Mouse (Mus musculus) bone marrow, adult 2 months (tissue): ENCODE measurements around the gene Khnyn. TPM values are rescaled to one million over a fixed set of nuclear protein-coding genes. Genes with fewer than 3 reads are reported as not detected.

Experiments
- H3K27ac ChIP-seq: fragments of 200-500 bp; 2 replicates; pipeline ENCODE4 v1.5.1; 2012; ENCODE audit warnings: low read depth, mild to moderate bottlenecking, control low read depth, inconsistent platforms, low read length; ENCODE audit not compliant: control insufficient read depth, poor library complexity, insufficient read depth
- H3K4me1 ChIP-seq: fragments of 200-500 bp; 2 replicates; pipeline ENCODE4 v1.6.1; 2011; ENCODE audit warnings: low read length; ENCODE audit not compliant: control insufficient read depth, insufficient read depth
- H3K4me3 ChIP-seq: fragments of 200-500 bp; replicated peaks from 2 replicates; pipeline ENCODE3; 2011; ENCODE audit warnings: mild to moderate bottlenecking, low read depth, low read length, control low read depth; ENCODE audit not compliant: control insufficient read depth
- CTCF ChIP-seq: fragments of 200-500 bp; IDR thresholded peaks from 2 replicates; pipeline ENCODE4 v1.5.1; 2011; ENCODE audit warnings: low read length, control low read depth; ENCODE audit not compliant: control insufficient read depth, insufficient read depth
- POLR2A ChIP-seq: fragments of 200-500 bp; IDR thresholded peaks from 2 replicates; pipeline ENCODE4 v1.6.1; 2011; ENCODE audit warnings: low read depth, mild to moderate bottlenecking, control low read depth, low read length, borderline replicate concordance; ENCODE audit not compliant: control insufficient read depth
- WGBS: fragments of 180-500 bp; shearing (Covaris S2); methylation state at CpG from one replicate; pipeline ENCODE4 v1.1.7; 2018; 5-methylcytosine and 5-hydroxymethylcytosine counted together
- polyA plus RNA-seq: library from polyadenylated mRNA; stranded (reverse); fragments of >200 nt; gene quantifications from 2 replicates; pipeline ENCODE4 v1.2.4, GENCODE M21; 2011; ENCODE audit warnings: low replicate concordance; ENCODE audit not compliant: missing spikeins, insufficient read depth, insufficient read length

Khnyn gene
- polyA plus RNA-seq, 1 experiment: 28.3 TPM

DNA sequence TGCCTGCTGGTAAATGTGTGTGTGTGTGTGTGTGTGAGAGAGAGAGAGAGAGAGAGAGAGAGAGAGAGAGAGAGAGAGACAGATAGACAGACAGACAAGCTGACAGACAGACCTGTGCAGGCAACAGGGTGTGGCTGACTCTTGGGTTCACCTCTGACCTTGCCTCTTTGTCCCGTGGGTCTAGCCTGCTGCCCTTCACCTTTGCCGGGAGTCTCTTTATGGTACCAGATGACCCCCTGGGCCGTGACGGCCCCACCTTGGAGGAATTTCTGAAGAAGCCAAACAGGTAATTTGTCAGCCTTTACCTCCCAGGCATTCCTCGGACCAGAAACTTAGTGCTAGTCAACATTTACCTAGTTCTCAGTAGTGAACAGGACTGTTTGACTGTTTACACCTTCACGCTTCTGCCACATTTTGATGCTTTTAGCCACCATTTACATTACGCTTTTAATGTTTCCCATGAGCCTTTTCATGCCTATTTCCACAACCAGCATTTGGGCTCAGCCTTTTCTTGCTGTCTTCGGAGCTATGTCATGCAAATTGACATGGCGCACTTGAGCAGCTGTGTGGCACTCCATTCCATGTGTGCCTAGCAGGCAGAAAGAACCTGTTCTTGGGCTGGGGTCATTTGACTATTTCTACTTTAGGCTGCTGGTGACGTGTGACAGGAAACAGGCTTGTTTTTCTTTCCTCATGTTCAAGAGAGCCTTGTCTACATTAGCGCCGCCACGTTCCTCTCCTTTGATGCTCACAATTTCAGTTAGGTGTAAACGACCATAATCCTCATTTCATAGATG is 16.3 kb upstream of the Khnyn start:
- no peak overlapping the region for H3K4me3 ChIP-seq
- TF ChIP-seq POLR2A: no peak
- no peak for TF ChIP-seq CTCF
- 90% methylated on average over 14 of the region's 14 CpGs for WGBS

DNA sequence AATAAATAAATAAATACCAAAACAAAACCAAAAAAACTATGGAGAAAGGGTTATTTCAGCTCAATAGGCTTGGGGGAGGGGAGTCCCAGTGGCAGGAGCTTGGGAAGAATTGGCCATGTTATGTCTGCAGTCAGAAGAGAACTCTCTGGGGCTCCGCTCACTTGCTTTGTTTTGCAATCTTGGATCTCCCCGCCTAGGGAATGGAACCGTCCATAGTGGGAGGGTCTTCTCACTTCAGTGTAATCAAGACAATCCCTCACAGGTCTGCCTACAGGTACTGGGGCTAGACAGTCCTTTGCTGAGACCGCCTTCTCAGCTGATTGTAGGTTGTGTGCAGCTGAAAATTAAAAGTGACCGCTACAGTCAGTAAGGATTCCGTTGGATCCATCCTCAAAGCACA is 15.2 kb upstream of the Khnyn start:
- H3K27ac ChIP-seq: no peak overlapping the region
- TF ChIP-seq POLR2A (no peak), CTCF (no peak)
- no peaks in the 10 kb centered on the region for H3K4me1 ChIP-seq
- WGBS: 83% methylated on average over 6 of the region's 6 CpGs
- H3K4me3 ChIP-seq: no peak overlapping the region

More for the DNA sequence above, 16.3 kb upstream of the Khnyn start:
- Histone ChIP-seq H3K27ac (no peak overlapping the region), H3K4me1 (no peaks in the 10 kb centered on the region)

DNA sequence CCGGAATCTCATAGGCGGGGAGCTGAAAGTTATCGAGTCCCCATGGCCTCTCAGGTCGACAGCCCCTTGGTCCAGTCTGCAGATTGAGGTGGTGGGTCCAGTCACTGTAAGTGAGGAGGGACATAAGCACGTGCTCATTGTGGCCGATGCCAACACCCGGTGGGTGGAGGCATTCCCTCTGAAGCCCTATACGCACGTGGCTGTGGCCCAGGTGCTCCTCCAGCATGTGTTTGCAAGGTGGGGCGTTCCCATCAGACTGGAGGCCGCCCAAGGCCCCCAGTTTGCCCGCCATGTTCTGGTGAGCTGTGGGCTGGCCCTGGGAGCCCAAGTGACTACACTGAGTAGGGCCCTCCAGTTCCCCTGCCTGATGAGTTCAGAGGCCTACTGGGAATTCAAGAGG is 12.7 kb upstream of the Khnyn start:
- no peak overlapping the region for H3K4me3 ChIP-seq
- no peak overlapping the region for H3K27ac ChIP-seq
- WGBS: 83% methylated on average over 12 of the region's 12 CpGs
- no peaks in the 10 kb centered on the region for H3K4me1 ChIP-seq
- no peak for TF ChIP-seq POLR2A
- TF ChIP-seq CTCF: no peak

DNA sequence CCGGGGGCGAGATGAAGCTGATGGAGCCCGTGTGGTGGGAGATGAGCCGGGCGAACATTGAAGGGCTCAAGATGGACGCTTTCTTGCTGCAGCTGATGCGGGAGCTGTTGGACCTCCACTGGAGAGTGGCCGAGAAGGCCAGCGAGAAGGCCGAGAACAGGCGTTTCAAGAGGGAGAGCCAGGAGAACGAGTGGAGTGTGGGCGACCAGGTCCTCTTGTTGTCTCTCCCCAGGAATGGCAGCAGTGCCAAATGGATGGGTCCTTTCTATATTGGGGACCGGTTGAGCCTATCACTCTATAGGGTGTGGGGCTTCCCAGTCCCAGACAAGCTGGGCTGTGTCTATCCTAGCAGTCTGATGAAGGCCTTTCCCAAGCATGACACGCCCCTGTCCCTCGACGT is 12.2 kb upstream of the Khnyn start:
- Histone ChIP-seq H3K4me3 (no peak overlapping the region), H3K27ac (no peak overlapping the region), H3K4me1 (no peaks in the 10 kb centered on the region)
- 90% methylated on average over 17 of the region's 17 CpGs for WGBS
- TF ChIP-seq CTCF: no peak
- TF ChIP-seq POLR2A: no peak

DNA sequence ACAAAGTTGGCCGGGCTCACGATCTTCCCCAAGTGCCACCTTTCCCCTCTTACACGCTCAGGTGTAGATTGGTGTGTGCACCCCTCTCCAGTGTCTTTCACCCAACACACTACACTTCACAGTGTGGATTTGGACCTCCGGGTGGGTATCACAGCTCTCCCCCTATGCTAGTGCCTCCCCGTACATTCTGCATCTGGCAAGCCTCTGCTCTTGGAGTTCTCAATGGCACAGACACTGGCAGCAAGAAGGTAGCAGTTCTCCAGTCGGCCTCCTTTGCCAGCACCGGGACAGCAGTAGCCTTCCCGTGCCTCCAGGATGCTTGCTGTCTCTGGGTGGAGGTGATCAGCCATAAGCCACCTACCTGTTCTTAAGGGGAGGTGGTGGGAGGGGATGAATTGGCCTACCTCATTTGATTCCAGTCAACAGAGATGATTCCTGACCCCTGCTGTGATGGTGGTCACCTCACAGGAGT is 11.5 kb upstream of the Khnyn start:
- H3K27ac ChIP-seq: no peak overlapping the region
- 83% methylated on average over 8 of the region's 8 CpGs for WGBS
- H3K4me1 ChIP-seq: peaks cover 1% of the 10 kb centered on the region; the same call in 1 of the 2 replicates
- H3K4me3 ChIP-seq: no peak overlapping the region
- no peak for TF ChIP-seq CTCF
- no peak for TF ChIP-seq POLR2A

DNA sequence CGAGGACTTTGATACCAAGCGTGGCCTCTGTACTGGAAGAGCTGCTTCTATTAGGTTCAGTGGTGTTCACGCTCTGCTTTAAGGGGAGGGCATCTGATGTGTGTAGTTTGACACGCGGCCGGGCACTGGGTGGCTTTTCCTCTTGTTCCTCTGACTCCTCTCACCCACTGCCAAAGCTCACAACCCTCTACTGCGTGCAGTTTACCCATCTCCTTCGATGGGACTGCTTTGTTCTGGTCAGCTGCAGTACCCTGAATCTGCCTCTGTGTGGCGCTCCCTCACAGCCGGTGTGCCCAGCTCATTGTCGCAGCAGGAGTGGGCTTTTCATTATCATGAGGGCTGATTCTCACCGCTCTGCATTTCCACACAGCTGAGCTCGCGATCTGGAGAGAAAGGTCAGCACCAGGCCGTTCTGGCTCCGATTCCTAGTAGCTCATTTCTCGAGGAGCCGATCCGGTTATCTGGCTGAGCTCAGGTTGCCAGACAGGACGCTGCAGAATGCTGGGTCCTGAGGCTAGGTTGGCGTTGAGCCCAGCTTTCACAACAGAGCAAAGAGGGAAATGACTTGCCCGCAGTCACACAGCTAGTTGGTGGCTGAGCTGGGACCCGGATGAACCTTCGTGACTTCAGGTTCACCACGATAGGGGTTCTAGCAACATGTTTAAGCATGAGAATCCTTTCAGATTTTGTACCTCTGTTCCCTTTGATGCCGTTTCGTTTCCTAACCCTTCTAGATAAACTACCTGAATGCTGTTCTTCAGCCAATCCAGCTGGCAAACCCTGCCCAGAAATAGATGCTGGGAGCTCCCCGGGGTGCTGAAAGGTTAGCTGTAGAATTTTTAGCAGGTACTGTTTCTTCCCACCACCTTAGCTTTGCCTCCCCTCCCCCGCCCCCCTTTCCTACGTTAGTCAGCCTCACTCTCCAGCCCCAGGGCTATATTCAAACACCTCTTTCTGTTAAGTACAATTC is 10.7 kb upstream of the Khnyn start:
- WGBS: 15% methylated on average over 30 of the region's 30 CpGs
- H3K27ac ChIP-seq: no peak overlapping the region
- peak overlapping the region; percentile 38 for H3K4me3 ChIP-seq
- peak; percentile 94 for TF ChIP-seq CTCF
- no peak for TF ChIP-seq POLR2A
- peaks cover 1% of the 10 kb centered on the region; the same call in 1 of the 2 replicates for H3K4me1 ChIP-seq

DNA sequence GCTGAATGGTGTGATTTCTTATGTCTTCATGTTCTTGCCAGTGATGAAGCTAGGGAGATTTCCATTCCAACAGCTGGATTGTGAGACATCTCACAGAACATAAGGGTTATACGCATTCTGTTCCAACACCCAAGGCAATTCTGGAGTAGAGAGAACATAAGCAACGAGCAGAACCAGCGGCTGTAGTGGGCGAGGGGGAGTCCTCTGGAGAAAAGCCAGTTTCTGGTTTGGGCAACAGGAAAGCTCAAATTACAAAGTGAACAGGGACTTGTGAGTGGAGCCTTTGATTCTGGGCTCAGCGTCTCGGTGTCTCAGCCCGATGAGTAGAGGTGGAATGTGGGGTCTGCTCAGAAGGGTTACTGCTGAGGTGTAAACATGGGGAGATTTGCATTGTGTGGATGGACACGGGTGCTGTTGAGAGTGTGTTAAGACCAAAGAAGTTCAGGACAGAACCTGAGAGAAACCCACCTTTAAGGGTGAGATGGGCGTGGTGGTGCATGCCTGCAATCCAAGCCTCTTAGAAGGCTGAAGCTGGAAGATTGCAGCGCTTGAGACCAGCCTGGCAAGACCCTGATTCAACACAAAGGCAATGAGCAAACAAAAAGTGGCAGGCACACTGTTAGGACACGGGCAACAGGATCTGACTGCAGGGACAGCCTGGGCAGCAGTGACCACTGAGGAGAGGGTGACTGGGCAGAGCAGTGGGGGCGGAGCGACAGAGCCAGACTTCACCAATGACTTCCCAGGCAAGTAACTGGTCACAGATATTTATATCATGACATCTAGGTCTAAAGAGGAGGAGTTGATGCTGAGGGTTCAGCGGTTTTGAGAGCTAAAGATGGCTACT is 7.1 kb upstream of the Khnyn start:
- 26% methylated on average over 14 of the region's 14 CpGs for WGBS
- Histone ChIP-seq H3K27ac (no peak overlapping the region), H3K4me1 (peaks cover 3% of the 10 kb centered on the region; the same call in 1 of the 2 replicates), H3K4me3 (no peak overlapping the region)
- TF ChIP-seq POLR2A: no peak
- no peak for TF ChIP-seq CTCF
